Mouse (Mus musculus) heart, postnatal 14 days (tissue): ENCODE data around the gene Hist1h1a. TPM values are rescaled to one million over a fixed set of nuclear protein-coding genes. Genes with fewer than 3 reads are reported as not detected.
A peak's percentile ranks its signal among the peaks of the same experiment; 100 is the strongest.
"Not testable (repeated sequence)": the region's sequence is repeated elsewhere in the genome, so short reads cannot be mapped to it uniquely, and the experiment has no call there.

Experiments used
- DNase-seq, 2 experiments: peaks; one replicate each; pipeline ENCODE4 v3.0.0; 2021 to 2022
- intact Hi-C: fragments of 180-260 bp; cut with DNase I; formaldehyde crosslinking; loops from one replicate; pipeline ENCODE4 v1.15.1; 2025
- long read RNA-seq, 2 experiments: library from polyadenylated mRNA; stranded (forward); transcript quantifications; one replicate each; pipeline ENCODE4 v2.0.0; 2021
- total RNA-seq, 2 experiments: library from RNA; stranded (reverse); gene quantifications; 2 replicates each; pipeline ENCODE4 v1.2.3; 2021

Gene Hist1h1a
- 10 to 100 TPM; 28.9 to 69.7 TPM for total RNA-seq
- long read RNA-seq, experiment 1, result 0 reads
- long read RNA-seq, experiment 2, result 0 reads

GRCm38 (mm10) chr13:23763586-23764323 is at the start of gene Hist1h1a:
Gene Hist1h1a, plus strand, starts transcription at chr13:23763666.
- peak; percentile 77 to 79 for DNase-seq
- intact Hi-C loops, result loop anchor here (5.0 kb wide), 1 partner anchor 1721 kb away; the partner anchor contains the start of genes Hist1h2ag, Hist1h2bj and Hist1h4i

- intact Hi-C loops, result no loop called here
- DNase-seq, result no peak
Measured at GRCm38 (mm10) chr13:23716261-23717042, 47.0 kb upstream of the Hist1h1a start.

- DNase-seq, result no peak
Measured at GRCm38 (mm10) chr13:23717176-23717575, 46.3 kb upstream of the Hist1h1a start.

GRCm38 (mm10) chr13:23717593-23718245 is 45.7 kb upstream of the Hist1h1a start:
- intact Hi-C loops, result not testable (repeated sequence)

More at GRCm38 (mm10) chr13:23717176-23717575, 46.3 kb upstream of the Hist1h1a start:
- intact Hi-C loops, result no loop called here

GRCm38 (mm10) chr13:23724239-23724638 is 39.2 kb upstream of the Hist1h1a start:
- intact Hi-C loops, result no loop called here

More at GRCm38 (mm10) chr13:23717593-23718245, 45.7 kb upstream of the Hist1h1a start:
- DNase-seq, result not testable (repeated sequence)

GRCm38 (mm10) chr13:23725213-23725612 is 38.3 kb upstream of the Hist1h1a start:
- intact Hi-C loops, result no loop called here
- no peak for DNase-seq

More at GRCm38 (mm10) chr13:23724239-23724638, 39.2 kb upstream of the Hist1h1a start:
- no peak for DNase-seq

GRCm38 (mm10) chr13:23728472-23729191 is 34.8 kb upstream of the Hist1h1a start:
- DNase-seq, result no peak
- intact Hi-C loops, result no loop called here

- intact Hi-C loops, result no loop called here
- DNase-seq, result no peak
Measured at GRCm38 (mm10) chr13:23729192-23729525, 34.3 kb upstream of the Hist1h1a start.

- intact Hi-C loops, result loop anchor here (10.0 kb wide), 1 partner anchor 45 kb away; the partner anchor contains the start of genes Hist1h2ac and Hist1h2bc
Measured at GRCm38 (mm10) chr13:23729706-23730105, 33.8 kb upstream of the Hist1h1a start.

GRCm38 (mm10) chr13:23730479-23730878 is 33.0 kb upstream of the Hist1h1a start:
- DNase-seq, result peak in 1 of 2 experiments; percentile 41
- intact Hi-C loops, result loop anchor here (10.0 kb wide), 1 partner anchor 46 kb away; the partner anchor contains the start of genes Hist1h2ac and Hist1h2bc

More at GRCm38 (mm10) chr13:23729706-23730105, 33.8 kb upstream of the Hist1h1a start:
- no peak for DNase-seq

GRCm38 (mm10) chr13:23732156-23732804 is 31.2 kb upstream of the Hist1h1a start:
- intact Hi-C loops, result loop anchor here (1.0 to 10.0 kb wide), 2 partner anchors 31 to 47 kb away; partner anchors contain the start of genes Hist1h2ac and Hist1h2bc

GRCm38 (mm10) chr13:23737091-23737490 is 26.4 kb upstream of the Hist1h1a start:
- intact Hi-C loops, result loop anchor here (5.0 to 10.0 kb wide), 2 partner anchors 52 to 155 kb away; partner anchors contain the start of genes Hist1h2ac, Hist1h2bc and Hist1h4d
- DNase-seq, result no peak

More at GRCm38 (mm10) chr13:23732156-23732804, 31.2 kb upstream of the Hist1h1a start:
- DNase-seq, result peak in 1 of 2 experiments; percentile 50

- intact Hi-C loops, result loop anchor here (2.0 to 10.0 kb wide), 3 partner anchors 53 to 156 kb away; partner anchors contain the start of genes Hist1h1e, Hist1h2ac, Hist1h2bc and Hist1h4d
- no peak for DNase-seq
Measured at GRCm38 (mm10) chr13:23738041-23738440, 25.4 kb upstream of the Hist1h1a start.

- DNase-seq, result peak; percentile 91 to 95
- intact Hi-C loops, result loop anchor here (2.0 to 10.0 kb wide), 3 partner anchors 54 to 156 kb away; partner anchors contain the start of genes Hist1h1e, Hist1h2ac, Hist1h2bc and Hist1h4d
Measured at GRCm38 (mm10) chr13:23738677-23739068, 24.8 kb upstream of the Hist1h1a start, which contains the start of gene Hist1h1c. Gene Hist1h1c, plus strand, starts transcription at chr13:23738808.

GRCm38 (mm10) chr13:23739069-23739921 is 24.2 kb upstream of the Hist1h1a start:
- intact Hi-C loops, result loop anchor here (2.0 to 10.0 kb wide), 3 partner anchors 54 to 157 kb away; partner anchors contain the start of genes Hist1h1e, Hist1h2ac, Hist1h2bc and Hist1h4d
- DNase-seq, result peak; percentile 89

GRCm38 (mm10) chr13:23739922-23740252 is 23.6 kb upstream of the Hist1h1a start:
- DNase-seq, result no peak
- intact Hi-C loops, result loop anchor here (2.0 to 10.0 kb wide), 3 partner anchors 55 to 158 kb away; partner anchors contain the start of genes Hist1h1e, Hist1h2ac, Hist1h2bc and Hist1h4d

GRCm38 (mm10) chr13:23740256-23740840 is 23.1 kb upstream of the Hist1h1a start:
- intact Hi-C loops, result no loop called here
- no peak for DNase-seq
